Mouse (Mus musculus) liver, postnatal 0 days (tissue): ENCODE measurements around the gene Taar5.

Source experiments
- CTCF ChIP-seq: sonication (generic); IDR thresholded peaks from 2 replicates; pipeline ENCODE4 v1.5.1; 2016; ENCODE audit warnings: antibody characterized with exemption, low read depth
- EP300 ChIP-seq: IDR thresholded peaks from 2 replicates; pipeline ENCODE4 v1.6.1; 2016; ENCODE audit warnings: antibody characterized with exemption, low read depth, mild to moderate bottlenecking

DNA sequence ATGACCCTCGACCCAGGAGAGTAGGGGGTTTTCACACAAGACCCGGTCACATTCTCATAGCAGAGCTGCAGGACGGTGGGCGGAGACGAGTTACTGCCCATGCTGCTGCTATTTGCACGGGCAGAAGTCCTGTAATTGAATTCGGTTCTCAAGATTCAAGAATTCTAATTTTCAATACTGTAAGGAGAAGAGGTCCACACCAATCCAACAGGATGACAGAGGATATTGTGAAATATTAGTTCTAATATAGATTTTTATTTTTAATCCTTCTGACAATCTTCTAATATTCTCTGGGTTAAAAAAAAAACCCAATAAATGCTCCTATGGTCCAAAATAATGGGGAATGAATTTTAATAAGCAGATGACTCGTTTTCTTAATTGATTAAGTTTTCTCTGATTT is 15.0 kb downstream of the Taar5 start, which contains the start of gene Taar6:
- TF ChIP-seq CTCF (no peak), EP300 (no peak)
